Mouse (Mus musculus) WW6 (cell line): ENCODE data around the gene Traf7.

Source experiments
- DNase-seq: peaks from one replicate; pipeline ENCODE4 v3.0.0-alpha.2; 2013; ENCODE audit warnings: low read depth, low spot score

Traf7 gene

DNA sequence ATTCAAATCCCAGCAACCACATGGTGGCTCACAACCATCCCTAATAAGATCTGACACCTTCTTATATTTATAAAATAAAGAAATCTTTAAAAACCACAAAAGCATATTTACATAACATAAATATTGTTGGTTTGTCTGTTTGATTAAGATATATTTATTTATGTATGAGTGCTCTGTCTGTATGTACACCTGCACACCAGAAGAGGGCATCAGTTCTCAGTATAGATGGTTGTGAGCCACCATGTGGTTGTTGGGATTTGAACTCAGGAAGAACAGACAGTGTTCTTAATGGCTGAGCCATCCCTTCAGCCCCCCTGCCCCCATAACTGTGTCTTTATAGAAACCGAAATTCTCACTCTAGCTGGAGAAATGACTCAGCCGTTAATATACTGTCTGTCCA, 17.5 kb upstream of the Traf7 start:
- DNase-seq, result no peak

DNA sequence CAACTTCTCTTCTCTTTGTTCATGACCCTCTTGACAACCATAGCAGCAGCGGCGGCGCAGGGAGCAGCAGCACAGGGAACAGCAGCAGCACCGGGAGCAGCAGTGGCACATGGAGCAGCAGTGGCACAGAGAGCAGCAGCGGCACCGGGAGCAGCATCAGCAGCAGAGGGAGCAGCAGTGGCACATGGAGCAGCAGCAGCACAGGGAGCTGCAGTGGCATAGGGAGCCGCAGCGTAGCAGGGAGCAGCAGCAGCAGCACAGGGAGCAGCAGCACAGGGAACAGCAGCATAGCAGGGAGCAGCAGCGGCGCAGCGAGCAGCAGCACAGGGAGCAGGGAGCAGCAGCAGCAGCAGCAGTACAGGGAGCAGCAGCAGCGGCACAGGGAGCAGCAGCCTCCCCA, 16.9 kb upstream of the Traf7 start:
- no peak for DNase-seq

DNA sequence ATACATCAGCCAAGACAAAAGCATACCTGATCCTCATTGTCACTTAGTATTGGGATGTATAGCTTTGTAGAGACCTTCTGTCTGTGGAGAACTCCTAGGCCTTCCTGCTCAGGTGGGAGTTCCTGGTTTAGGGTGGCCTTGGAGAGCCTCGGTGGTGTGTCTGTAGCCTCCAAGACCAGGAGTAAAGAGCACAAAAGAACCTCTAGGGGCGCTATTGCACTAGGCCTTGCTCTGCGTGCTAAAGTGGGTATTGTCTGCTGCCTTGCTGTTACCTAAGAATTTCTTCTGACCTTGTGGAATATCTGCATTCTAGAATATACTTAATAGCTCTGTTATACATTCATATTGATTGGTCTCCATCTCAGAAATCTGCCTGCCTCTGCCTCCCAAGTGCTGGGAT, 12.6 kb upstream of the Traf7 start:
- no peak for DNase-seq

DNA sequence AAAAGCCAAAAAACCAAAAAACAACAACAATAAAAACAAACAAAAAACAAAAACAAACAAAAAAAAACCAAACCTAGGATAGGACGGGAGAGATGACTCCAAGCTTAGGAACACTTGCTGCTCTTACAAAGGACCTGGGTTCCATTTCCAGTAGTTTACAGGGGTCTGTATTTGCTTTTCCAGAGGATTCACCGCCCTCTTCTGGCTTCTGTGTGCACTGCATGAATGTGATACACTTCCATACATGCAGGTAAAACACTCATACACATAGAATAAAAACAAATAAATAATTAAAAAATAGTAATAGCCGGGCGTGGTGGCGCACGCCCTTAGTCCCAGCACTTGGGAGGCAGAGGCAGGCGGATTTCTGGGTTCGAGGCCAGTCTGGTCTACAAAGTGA, 11.2 kb upstream of the Traf7 start:
- no peak for DNase-seq

DNA sequence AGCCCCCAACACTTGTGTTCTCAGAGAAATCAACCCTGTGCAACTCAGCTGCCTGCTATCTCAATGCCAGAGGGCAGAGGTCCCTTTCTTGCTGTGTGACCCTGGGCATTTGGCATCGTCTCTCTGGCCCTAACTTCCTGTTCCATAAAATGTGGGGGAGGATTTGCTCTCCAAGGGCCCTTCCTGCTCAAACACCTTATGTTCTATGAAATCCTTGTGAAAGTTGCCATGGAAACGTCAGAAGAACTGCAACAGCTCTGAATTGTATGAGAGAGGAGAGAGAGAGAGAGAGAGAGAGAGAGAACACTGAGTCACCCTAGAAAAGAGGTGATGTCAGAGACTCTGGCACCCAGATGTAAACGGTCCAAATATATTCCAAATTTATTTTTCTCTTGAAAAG, 9.8 kb upstream of the Traf7 start:
- no peak for DNase-seq

DNA sequence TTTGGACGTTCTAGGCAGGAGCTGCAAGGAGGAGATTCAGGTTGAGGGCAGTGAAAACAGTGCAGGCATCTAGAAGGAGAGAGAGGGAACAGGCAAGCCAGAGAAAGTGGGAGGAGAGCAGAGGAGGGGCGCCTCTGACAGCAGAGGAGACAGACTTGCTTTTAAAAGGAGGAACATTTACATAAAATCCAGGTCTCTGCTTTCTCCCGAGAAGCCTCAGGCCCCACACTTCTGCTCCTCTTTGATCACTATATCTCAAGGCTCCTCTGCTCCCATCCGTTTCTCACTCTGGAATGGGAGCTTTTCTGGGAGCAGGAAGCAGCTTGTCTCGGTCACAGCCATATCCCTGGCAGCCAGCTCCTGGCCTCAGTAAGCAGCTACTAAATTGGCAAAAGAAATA, 7.6 kb upstream of the Traf7 start:
- DNase-seq, result no peak

DNA sequence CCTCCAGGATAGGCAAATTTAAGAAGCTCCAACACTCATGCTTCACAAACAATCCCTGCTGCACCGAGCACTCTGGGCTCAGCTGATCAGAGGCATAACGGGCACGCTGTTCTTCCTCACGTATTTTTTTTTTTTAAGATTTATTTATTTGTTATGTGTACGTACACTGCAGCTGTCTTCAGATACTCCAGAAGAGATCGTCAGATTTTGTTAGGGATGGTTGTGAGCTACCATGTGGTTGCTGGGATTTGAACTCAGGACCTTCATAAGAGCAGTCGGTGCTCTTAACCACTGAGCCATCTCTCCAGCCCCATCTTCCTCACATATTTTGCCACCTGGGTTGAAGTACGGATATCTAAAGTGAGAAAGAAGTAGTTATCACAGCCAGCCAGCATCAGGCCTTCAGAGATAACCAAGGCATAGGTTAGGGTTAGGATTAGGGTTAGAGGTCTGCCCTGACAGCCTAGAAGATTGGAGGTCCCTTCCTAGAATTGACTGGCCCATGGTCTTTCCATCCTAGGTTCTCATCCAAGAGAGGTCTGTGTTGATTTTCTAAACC, 6.5 kb upstream of the Traf7 start, which contains the start of gene Rab26:
TSS of gene Rab26 (minus strand) at position 51 of the 559 bp plus-strand sequence.
- DNase-seq, result no peak

DNA sequence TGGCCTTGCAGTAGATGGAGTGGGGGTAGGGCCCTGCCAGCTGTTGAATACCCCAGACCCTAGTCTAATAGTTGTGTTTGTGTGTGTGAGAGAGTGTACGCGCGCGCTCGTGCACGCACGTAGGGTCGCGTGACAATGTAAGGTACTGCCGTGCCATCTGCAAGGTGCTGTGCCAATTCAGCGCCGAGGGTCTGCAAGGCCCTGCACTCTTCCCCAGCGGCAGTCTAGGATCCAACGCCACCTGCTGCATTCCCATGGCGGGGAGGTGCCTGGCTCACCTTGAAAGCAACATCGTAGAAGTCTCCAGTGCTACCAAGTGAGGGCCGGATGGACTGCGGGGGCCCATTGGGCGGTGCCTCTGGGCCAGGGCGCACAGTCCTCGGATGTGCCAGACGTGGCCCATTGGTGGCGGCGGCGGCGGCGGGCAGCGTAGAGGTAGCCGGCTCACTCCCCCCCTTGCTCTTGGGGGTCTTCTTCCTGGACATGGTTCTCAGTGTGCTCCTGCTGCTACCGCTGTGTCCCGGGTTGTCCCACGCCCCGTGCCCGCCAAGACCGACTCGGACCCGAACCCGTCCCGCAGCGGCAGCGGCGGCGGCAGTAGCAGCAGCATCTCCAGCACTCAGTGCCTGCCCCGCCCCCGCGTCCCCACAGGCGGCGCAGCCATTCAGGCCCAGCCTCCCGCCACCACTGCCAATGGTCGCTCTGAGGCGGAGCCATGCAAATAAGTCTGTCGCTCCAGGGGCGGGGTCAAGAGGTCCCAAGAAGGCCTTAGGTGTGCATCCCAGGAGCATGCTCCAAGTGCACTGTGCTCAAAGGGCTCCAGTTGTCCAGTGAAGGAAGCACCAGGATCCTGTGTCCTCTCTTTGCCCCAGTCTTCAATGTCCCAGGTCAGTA, 5.6 kb upstream of the Traf7 start:
- no peak for DNase-seq

DNA sequence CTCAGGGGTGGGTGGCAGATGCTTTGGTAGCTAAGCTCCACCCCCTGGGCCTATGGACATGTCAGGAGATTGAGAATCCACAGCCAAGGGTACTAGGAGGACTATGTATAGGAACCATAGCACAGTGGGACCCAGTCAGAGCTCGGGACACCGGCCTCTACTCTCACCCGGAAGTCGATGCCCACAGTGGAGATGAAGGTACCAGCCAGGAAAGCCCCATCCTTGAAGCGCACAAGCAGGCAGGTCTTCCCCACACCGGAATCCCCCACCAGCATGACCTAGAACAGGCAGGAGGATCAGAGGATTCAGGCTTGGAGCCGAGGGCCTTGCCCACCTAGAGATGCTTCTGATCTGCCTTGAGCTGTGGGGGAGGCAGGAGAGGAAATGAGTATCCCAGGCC, 4.3 kb upstream of the Traf7 start:
- no peak for DNase-seq

DNA sequence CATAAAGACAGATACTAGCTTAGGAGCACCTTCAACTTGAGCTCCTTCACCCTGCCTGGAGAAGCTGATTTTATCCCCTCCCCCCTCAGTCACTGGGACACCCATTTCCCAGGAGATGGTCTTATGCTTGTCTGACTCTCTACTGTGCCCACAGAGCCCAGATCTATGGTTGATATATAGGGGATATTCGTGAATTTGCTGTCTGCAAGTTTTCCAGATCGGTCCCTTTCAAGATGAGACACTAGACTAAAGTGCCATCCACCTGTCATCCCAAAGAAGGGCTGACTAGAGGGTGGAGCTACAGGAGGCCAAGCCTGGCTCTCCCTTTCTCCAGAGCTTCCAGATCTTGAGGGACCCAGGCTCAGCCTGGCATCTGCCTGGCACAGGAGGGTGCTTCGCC, 3.3 kb upstream of the Traf7 start:
- no peak for DNase-seq

DNA sequence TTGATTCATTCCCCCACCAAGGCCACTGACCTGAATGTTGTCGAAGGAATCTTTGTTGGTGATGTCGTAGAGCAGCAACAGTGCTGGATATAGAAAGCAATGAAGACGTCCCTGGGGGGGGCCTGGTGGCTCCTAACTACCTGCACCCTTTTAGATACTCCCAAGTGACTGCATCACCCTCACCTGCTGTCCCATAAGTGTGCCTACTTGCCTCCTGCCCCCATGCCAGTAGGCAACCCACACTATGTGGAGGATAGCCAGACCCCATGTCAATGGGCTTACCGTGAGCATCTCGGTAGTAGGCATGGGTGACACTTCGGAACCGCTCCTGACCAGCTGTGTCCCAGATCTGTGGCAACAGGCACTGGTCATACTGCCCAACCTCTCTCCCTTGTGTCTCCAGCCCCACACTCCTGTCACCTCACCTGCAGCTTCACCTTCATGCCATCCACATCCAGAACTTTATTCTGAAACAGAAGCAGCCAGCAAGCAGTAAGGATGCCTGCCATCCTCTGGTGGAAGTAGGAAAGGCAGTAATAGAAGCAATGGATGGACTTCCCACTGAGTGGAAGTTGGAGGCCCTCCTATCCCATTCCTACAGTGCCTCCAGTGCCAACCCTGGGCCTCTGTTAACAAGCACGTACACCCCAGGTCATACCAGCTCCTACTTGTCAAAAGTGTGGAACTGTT, 2.8 kb upstream of the Traf7 start:
- DNase-seq, result no peak

DNA sequence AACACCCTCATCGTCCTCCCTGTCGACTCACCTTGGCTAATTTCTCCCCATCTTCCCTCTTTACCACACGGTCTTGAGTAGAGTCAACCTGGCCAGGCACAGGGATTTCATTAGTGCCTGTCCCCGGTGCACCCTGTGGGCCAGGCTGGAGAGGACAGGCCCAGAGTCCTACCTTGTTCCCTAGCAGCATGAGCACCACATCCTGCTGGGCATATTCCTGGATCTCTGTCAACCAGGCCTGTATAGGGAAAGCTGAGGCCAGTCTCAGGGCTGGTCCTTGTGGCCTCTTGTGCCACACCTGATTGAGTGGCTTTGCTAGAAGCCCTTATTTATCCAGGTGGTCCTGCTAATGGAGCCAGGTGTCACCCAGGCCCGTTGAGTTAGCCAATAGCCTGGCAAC, 2.1 kb upstream of the Traf7 start:
- DNase-seq, result no peak

DNA sequence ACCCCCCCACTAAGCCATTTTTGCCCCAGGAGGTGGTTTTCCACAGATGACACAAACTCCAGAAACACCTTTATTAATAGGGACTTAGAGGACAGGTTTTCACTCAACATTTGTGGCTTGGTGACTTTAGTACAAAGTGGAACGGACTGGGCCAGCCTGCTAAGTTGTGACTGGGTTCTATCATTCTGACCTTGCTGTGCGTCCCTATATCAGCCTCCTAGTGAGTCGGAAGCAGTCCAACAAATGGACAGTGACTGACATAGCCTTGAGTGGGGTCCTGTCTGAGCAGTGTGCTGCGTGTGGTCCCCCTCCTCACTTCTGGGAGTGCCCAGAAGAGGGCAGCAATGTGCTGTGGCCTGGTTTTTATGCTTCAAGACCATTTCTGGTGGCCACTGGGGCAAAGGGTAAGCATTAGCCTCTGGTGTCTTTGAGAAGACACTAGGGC, 1.3 kb upstream of the Traf7 start:
- no peak for DNase-seq

DNA sequence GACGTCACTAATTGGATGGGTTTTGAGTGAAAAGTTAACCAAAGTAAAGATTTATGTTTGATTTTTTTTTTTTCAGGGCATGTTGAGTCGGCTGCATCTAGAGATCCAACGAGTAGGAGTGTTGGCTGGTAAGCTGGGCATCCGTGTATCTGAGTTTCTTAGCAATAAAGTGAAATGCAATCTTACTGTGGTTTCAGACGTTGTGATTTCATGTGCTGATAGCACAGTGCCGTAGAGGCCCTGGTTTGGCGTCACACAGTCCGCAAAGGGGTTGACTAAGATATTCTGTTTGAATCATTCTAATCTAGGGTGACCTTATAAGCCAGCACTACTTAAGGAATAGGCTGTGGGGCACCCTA, 801 bp upstream of the Traf7 start:
- no peak for DNase-seq

DNA sequence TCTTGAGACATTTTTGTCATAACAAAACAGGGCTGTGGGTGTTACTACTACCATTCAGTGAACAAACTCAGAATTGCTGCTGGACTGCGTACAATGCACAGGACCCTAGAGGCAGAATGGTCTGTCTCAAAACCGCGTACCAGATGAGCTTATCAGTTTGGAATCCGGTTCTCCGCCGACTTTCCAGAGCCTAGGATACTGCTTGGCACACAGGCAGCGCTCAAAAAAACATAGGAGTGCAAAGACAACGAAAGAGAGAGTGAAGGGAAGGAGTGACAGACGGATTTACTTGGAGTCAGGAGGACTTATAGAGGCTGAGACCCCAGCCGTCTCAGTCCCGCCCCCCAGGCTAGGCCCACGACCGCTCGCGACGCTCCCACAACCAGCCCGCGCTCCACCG, 423 bp downstream of the Traf7 start:
- DNase-seq, result no peak

DNA sequence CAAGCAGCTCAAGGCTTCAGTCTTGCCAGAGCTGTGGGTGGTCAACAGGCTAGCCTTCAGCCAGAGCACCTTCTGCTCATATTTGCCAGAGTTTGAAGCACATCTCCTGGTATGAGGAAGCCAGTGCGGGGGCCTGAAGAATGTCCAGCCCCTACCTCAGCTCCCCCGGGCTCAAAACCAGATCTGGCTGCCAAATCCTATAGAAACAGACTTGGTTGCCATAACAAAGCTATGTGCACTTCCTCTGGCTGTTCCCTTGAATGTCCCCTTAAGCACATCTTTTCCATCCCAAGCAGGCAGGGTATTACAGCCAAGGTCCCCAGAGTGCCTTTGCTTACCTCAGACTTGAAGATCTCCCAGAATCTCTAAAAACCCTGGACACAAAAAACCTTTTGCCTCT, 3.0 kb downstream of the Traf7 start:
- no peak for DNase-seq

DNA sequence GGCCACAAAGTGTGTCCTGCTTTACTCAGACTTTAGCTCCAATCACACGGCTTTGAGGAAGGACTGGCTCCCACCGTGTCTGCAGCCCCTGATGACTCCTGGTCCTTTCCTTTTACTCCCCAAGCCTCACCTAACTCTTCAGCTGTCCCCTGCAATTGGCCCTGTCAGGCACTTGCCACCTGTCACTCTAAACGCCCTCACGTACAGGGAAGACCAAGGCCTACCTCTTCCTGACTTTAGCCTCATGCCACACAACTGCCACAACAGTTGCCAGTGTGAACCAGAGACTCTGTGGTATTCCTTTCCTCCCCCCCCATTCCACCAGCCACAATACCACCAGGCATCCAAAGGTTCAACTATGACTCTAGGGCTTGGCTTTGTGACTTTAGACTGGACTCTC, 7.3 kb downstream of the Traf7 start:
- no peak for DNase-seq

DNA sequence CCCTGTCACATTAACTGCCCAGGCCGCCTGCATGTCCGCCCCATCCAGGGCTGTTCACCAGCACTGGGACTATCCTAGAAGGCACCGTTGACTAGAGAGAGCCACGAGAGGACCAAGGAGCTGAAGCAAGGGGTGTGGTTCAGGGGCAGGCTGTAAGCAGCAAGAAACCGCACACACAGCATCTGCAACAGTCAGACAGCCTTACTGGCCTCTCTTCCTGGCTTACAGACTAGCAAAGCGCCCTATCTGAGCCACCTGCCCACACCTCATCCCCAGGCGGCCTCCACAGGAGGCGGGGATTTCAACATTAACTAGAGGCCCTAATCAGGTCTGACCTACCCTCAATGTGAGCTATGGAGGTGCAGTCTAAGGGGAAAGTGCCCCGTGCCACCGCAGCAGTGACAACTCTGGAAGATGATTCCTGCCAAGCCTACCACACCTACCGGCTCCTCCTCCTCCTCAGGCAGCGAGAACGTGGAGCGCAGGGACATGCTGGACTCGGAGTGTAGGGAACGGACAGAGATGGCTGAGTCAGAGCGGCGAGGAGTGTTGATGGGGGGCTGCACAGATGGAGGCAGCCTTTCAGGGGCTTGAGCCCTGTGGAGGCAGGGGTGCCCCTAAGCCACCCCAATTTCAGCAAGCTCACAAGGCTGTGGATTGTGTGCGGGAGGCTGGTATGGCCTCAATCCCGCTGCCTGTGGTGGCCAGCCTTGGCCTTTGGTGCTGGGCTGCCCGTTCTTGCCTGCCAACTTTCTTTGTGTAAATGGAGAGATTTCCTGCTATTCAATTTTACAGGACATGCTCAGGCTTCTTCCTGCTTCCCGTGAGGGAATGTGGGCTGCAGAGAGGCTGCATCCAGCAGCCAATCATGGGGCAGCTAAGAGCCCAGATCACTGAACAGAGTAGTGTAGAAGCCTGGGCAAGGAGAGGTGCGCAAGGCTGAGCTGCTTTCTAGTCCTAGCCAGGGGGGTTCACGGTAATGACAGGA, 13.2 kb downstream of the Traf7 start:
- no peak for DNase-seq

DNA sequence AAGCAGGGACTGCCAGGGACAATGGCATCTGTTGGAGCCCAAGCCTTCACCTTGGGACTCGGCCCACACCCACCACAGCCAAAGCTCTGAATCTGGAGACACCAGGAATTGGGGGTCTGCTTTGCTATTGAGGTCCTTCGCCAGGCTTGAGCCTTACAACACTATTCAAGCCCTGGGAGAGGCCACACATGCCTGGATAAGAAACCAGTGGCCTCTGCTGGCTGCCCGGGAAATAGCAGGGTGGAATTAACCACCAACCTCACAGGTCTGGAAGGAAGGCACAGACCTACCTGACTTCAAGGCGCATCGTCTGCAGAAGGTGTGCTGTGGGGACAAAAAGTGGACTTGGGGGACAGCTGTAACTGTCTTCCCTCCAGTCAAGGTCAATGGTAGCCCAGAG, 14.1 kb downstream of the Traf7 start:
- no peak for DNase-seq

DNA sequence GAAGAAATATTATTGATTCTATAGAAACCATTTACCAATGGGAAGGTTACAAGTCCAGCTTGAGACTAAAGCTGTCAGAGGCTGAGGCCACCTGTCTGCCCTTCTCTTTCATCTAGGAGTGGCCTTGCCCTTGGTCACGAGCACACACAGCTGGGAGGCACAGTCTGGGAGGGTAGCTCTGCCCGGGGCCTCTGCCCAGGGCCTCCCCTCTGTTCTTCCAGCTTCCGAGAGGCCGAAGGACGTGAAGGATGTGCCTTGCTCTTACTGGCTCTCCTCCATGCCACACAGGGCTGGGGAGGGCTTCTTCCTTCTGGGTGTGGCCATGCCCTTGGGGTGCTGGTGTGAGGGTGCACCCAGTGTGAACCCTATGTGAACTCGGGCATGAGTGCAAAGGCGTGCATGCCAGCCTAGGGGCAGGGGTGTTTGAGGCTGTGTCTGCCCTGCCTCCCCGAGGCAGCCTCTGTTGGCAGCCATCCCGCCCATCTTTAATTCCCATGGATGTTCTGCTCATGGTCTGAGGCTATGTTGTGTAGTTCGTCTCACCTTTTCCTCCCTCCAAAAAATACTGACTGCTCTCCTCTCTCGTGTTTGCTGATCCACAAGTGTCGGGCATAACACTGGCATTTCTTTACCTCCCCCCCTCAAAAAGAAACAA, 19.8 kb downstream of the Traf7 start:
- DNase-seq, result no peak

DNA sequence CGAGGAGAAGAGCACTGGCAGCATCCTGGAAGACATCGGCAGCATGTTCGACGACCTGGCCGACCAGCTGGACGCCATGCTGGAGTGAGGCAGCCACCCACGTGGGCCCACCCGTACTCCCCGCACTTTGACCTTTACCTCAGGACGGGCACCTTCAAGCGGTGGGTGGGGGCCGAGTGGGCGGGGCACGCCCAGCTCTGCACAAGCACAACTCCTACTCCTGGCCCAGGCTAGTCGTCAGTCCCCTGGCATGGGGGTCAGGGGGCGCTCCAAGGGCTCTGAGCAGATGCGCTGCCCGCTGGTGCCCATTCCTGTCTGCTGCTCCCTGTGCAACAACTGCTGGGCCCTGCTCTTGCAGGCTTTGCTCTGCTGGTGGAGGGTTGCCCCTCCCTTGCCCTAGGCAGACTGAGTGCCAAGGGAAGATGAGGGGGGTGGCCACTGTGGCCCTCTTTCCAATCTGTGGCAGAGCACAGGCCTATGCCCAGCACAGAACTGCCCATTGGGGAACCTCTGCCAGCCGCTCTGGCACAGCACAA, 20.5 kb downstream of the Traf7 start:
- DNase-seq, result no peak
